Mouse (Mus musculus): ENCODE results near the gene Nlrp6. TPM values are rescaled to one million over a fixed set of nuclear protein-coding genes. Genes with fewer than 3 reads are reported as not detected.

The Nlrp6 gene
- polyA plus RNA-seq, 1 experiment: 0.07 TPM

GRCm38 (mm10) chr7:140908181-140908580, 12.5 kb upstream of the Nlrp6 start:
- DNase-seq: no peak
- WGBS: 40% methylated on average over 7 of the region's 7 CpGs
- Histone ChIP-seq H3K4me1 (ENCODE audit: control insufficient read depth, insufficient read depth, low read length) (peaks cover 3% of the 10 kb centered on the region), H3K4me3 (replicated peaks; ENCODE audit: extremely low read depth, low read depth, low read length) (no peak overlapping the region)
- TF ChIP-seq POLR2A (IDR thresholded peaks at IDR 0.05; ENCODE audit: borderline replicate concordance, extremely low read depth, low read depth, low read length): no peak
- TF ChIP-seq CTCF (IDR thresholded peaks at IDR 0.05; ENCODE audit: insufficient read depth, low read length): no peak

GRCm38 (mm10) chr7:140908634-140909107, 12.0 kb upstream of the Nlrp6 start:
- H3K4me1 ChIP-seq (ENCODE audit: control insufficient read depth, insufficient read depth, low read length): peaks cover 3% of the 10 kb centered on the region
- H3K4me3 ChIP-seq (replicated peaks; ENCODE audit: extremely low read depth, low read depth, low read length): peak overlapping the region; percentile 38
- peak; percentile 92 for TF ChIP-seq CTCF (IDR thresholded peaks at IDR 0.05; ENCODE audit: insufficient read depth, low read length)
- TF ChIP-seq POLR2A (IDR thresholded peaks at IDR 0.05; ENCODE audit: borderline replicate concordance, extremely low read depth, low read depth, low read length): no peak
- DNase-seq: peak; percentile 78
- 2% methylated on average over 19 of the region's 19 CpGs for WGBS

DNA sequence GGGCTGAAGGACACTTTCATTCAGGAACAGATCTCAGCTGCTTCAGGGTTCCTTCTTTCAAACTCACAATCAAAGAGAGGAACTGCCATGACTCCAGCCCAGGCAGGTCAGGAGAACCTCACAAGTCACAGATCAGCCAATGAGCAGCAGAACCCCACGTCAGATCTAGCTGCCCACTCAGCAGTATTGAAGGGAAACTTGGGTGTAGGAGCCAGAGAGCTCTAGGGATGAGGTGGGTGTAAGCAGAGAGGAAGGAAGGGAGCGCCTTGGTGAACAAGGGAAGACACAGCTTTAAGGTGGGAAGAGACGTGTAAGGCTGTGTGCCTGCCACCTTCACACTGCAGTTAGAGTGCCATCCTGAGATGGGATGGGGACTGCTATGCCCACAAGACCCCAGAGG, 8.4 kb upstream of the Nlrp6 start:
- Histone ChIP-seq H3K4me1 (ENCODE audit: control insufficient read depth, insufficient read depth, low read length) (peaks cover 3% of the 10 kb centered on the region), H3K4me3 (replicated peaks; ENCODE audit: extremely low read depth, low read depth, low read length) (no peak overlapping the region)
- WGBS: 52% methylated on average over 3 of the region's 3 CpGs
- TF ChIP-seq CTCF (IDR thresholded peaks at IDR 0.05; ENCODE audit: insufficient read depth, low read length) (no peak), POLR2A (IDR thresholded peaks at IDR 0.05; ENCODE audit: borderline replicate concordance, extremely low read depth, low read depth, low read length) (no peak)
- DNase-seq: no peak

GRCm38 (mm10) chr7:140912846-140913482, 7.7 kb upstream of the Nlrp6 start:
- WGBS: 62% methylated on average over 5 of the region's 5 CpGs
- H3K4me1 ChIP-seq (ENCODE audit: control insufficient read depth, insufficient read depth, low read length): peaks cover 3% of the 10 kb centered on the region
- TF ChIP-seq CTCF (IDR thresholded peaks at IDR 0.05; ENCODE audit: insufficient read depth, low read length) (no peak), POLR2A (IDR thresholded peaks at IDR 0.05; ENCODE audit: borderline replicate concordance, extremely low read depth, low read depth, low read length) (no peak)
- no peak overlapping the region for H3K4me3 ChIP-seq (replicated peaks; ENCODE audit: extremely low read depth, low read depth, low read length)
- DNase-seq: no peak

- DNase-seq: no peak
These were observed 6.5 kb upstream of the Nlrp6 start for GRCm38 (mm10) chr7:140914031-140914690.

DNA sequence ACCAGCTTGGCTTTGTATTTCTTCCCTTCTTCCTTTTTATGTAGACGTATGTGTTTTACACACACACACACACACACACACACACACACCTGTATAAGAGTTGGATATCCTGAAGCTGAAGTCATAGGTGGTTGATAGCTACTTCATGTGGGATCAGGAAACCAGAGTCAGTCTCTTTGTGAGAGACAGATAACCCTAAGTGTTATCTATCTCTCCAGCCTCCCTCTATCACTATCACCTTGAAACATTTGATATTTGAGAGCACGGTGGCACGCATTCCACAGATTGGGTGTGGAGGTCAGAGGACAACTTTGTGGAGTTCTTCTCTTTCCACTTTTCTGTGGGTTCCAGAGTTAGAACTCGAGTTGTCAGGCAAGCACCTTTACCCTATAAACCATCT, 791 bp upstream of the Nlrp6 start:
- DNase-seq: no peak
- no peak for TF ChIP-seq CTCF (IDR thresholded peaks at IDR 0.05; ENCODE audit: insufficient read depth, low read length)
- TF ChIP-seq POLR2A (IDR thresholded peaks at IDR 0.05; ENCODE audit: borderline replicate concordance, extremely low read depth, low read depth, low read length): no peak
- H3K4me1 ChIP-seq (ENCODE audit: control insufficient read depth, insufficient read depth, low read length): peaks cover 10% of the 10 kb centered on the region
- no peak overlapping the region for H3K4me3 ChIP-seq (replicated peaks; ENCODE audit: extremely low read depth, low read depth, low read length)
- 51% methylated on average over 4 of the region's 4 CpGs for WGBS

More at GRCm38 (mm10) chr7:140914031-140914690, 6.5 kb upstream of the Nlrp6 start:
- 84% methylated on average over 8 of the region's 8 CpGs for WGBS
- Histone ChIP-seq H3K4me1 (ENCODE audit: control insufficient read depth, insufficient read depth, low read length) (no peaks in the 10 kb centered on the region), H3K4me3 (replicated peaks; ENCODE audit: extremely low read depth, low read depth, low read length) (no peak overlapping the region)
- TF ChIP-seq CTCF (IDR thresholded peaks at IDR 0.05; ENCODE audit: insufficient read depth, low read length) (no peak), POLR2A (IDR thresholded peaks at IDR 0.05; ENCODE audit: borderline replicate concordance, extremely low read depth, low read depth, low read length) (no peak)

- WGBS: 31% methylated on average over 22 of the region's 22 CpGs
- H3K4me3 ChIP-seq (replicated peaks; ENCODE audit: extremely low read depth, low read depth, low read length): no peak overlapping the region
- H3K4me1 ChIP-seq (ENCODE audit: control insufficient read depth, insufficient read depth, low read length): peaks cover 10% of the 10 kb centered on the region
- no peak for DNase-seq
- no peak for TF ChIP-seq POLR2A (IDR thresholded peaks at IDR 0.05; ENCODE audit: borderline replicate concordance, extremely low read depth, low read depth, low read length)
- TF ChIP-seq CTCF (IDR thresholded peaks at IDR 0.05; ENCODE audit: insufficient read depth, low read length): no peak
These were observed 698 bp downstream of the Nlrp6 start for GRCm38 (mm10) chr7:140921225-140921975.

- TF ChIP-seq CTCF (IDR thresholded peaks at IDR 0.05; ENCODE audit: insufficient read depth, low read length): no peak
- no peak for TF ChIP-seq POLR2A (IDR thresholded peaks at IDR 0.05; ENCODE audit: borderline replicate concordance, extremely low read depth, low read depth, low read length)
- peaks cover 10% of the 10 kb centered on the region for H3K4me1 ChIP-seq (ENCODE audit: control insufficient read depth, insufficient read depth, low read length)
- WGBS: under 1% methylated on average over 49 of the region's 49 CpGs
- DNase-seq: no peak
- peak overlapping the region; percentile 31 for H3K4me3 ChIP-seq (replicated peaks; ENCODE audit: extremely low read depth, low read depth, low read length)
These were observed 1.8 kb downstream of the Nlrp6 start for GRCm38 (mm10) chr7:140922398-140923069.

Data from lung, adult 2 months (tissue).